Comparison of ENCODE assay signal across 16 mouse cellular contexts in the genomic region with DNA sequence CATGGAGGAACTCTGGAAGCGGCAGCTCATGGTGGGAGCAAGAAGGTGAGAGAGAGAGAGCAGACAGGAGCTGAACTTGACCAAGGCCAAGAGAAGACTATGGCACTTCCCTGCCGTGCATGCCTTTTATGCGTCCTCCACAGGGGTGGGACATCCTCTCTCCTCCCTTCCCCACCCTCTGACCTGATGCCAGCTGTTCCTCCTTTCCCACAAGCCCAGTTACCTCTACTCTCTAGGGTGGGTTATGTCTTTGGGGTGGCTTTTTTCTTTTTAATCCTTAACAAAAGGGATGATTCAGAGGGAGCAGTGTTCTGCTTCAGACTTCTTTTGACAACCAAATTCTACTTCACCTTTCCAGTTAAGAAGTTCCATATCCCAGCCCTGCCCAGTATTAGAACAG. TPM values are rescaled to one million over a fixed set of nuclear protein-coding genes. Genes with fewer than 3 reads are reported as not detected.
"Had no signal": no experiment of that assay in that cellular context is flagged by ENCODE, and none has a peak within 500 bp of the region (broad histone marks: within the 10 kb centered on the region; RNA-seq: fewer than 3 reads in every experiment).

A gene (minus strand): TSS at position 101 of the 400 bp plus-strand sequence.

- H3K4me1 ChIP-seq: liver, embryonic 15.5 days; megakaryocyte, embryonic 14.5 days; midbrain, embryonic 12.5 days; neural tube, embryonic 15.5 days had no signal

- ATAC-seq: intestine, embryonic 16.5 days had no signal

- H3K27me3 ChIP-seq: limb, embryonic 13.5 days; liver, embryonic 15.5 days; midbrain, embryonic 12.5 days; neural tube, embryonic 15.5 days had no signal

- H3K4me2 ChIP-seq: limb, embryonic 13.5 days; liver, embryonic 11.5 days; liver, embryonic 15.5 days; lung, embryonic 14.5 days; midbrain, embryonic 12.5 days; neural tube, embryonic 15.5 days had no signal

- H3K27ac ChIP-seq: limb, embryonic 13.5 days; liver, embryonic 15.5 days; macrophage; midbrain, embryonic 12.5 days; neural tube, embryonic 15.5 days had no signal

- H3K36me3 ChIP-seq: limb, embryonic 13.5 days; liver, embryonic 15.5 days; midbrain, embryonic 12.5 days; neural tube, embryonic 15.5 days had no signal

- DNase-seq: kidney, adult 8-10 months; kidney, postnatal 25 days; lung, embryonic 14.5 days; lung, postnatal 14 days; right cerebral cortex, postnatal 14 days had no signal

- H3K9ac ChIP-seq: limb, embryonic 13.5 days; liver, embryonic 15.5 days; lung, embryonic 14.5 days; midbrain, embryonic 12.5 days; neural tube, embryonic 15.5 days had no signal

- H3K9me3 ChIP-seq: limb, embryonic 13.5 days; liver, embryonic 15.5 days; megakaryocyte, embryonic 14.5 days; midbrain, embryonic 12.5 days; neural tube, embryonic 15.5 days had no signal

- H3K4me3 ChIP-seq: limb, embryonic 13.5 days; liver, embryonic 15.5 days; megakaryocyte, embryonic 14.5 days; midbrain, embryonic 12.5 days; neural tube, embryonic 15.5 days had no signal

RNA-seq across cellular contexts. Expression of the gene that starts here (rescaled TPM):
- polyA plus RNA-seq: limb, embryonic 13.5 days; liver, embryonic 15.5 days; lung, embryonic 14.5 days; macrophage; midbrain, embryonic 12.5 days; midbrain, postnatal 0 days; neural tube, embryonic 11.5 days; testis, adult 2 months had no signal
